Mouse (Mus musculus) cerebellum, postnatal 25 days (tissue): ENCODE results near the gene Meox1.
A peak's percentile ranks its signal among the peaks of the same experiment; 100 is the strongest.

ENCODE experiments used
- DNase-seq, 2 experiments: peaks; one replicate each; pipeline ENCODE4 v3.0.0; 2021; ENCODE audit warnings: mixed read lengths in 2 of 2

Meox1 gene

GRCm38 (mm10) chr11:101894204-101894603, at the start of gene Meox1:
Gene Meox1, minus strand, starts transcription at chr11:101894374.
- no peak for DNase-seq

GRCm38 (mm10) chr11:101943055-101943454, 48.9 kb upstream of the Meox1 start:
- DNase-seq, result peak; percentile 98 to 99

GRCm38 (mm10) chr11:101937108-101937507, 42.9 kb upstream of the Meox1 start:
- DNase-seq, result peak; percentile 61 to 69

GRCm38 (mm10) chr11:101936421-101936820, 42.2 kb upstream of the Meox1 start:
- no peak for DNase-seq

- DNase-seq, result no peak
Measured at GRCm38 (mm10) chr11:101935743-101936142, 41.6 kb upstream of the Meox1 start.

GRCm38 (mm10) chr11:101931978-101932377, 37.8 kb upstream of the Meox1 start:
- DNase-seq, result no peak

- peak; percentile 64 to 73 for DNase-seq
Measured at GRCm38 (mm10) chr11:101928030-101928762, 34.0 kb upstream of the Meox1 start.

GRCm38 (mm10) chr11:101926951-101927589, 32.9 kb upstream of the Meox1 start:
- DNase-seq, result no peak

GRCm38 (mm10) chr11:101925636-101926035, 31.5 kb upstream of the Meox1 start:
- DNase-seq, result no peak

GRCm38 (mm10) chr11:101924441-101924976, 30.3 kb upstream of the Meox1 start:
- no peak for DNase-seq

GRCm38 (mm10) chr11:101923988-101924387, 29.8 kb upstream of the Meox1 start:
- no peak for DNase-seq

- DNase-seq, result peak; percentile 51 to 61
Measured at GRCm38 (mm10) chr11:101921361-101921952, 27.3 kb upstream of the Meox1 start.

- peak; percentile 86 to 89 for DNase-seq
Measured at GRCm38 (mm10) chr11:101919660-101920059, 25.5 kb upstream of the Meox1 start.

GRCm38 (mm10) chr11:101918609-101919008, 24.4 kb upstream of the Meox1 start:
- DNase-seq, result no peak

- DNase-seq, result no peak
Measured at GRCm38 (mm10) chr11:101916772-101917171, 22.6 kb upstream of the Meox1 start.

- DNase-seq, result no peak
Measured at GRCm38 (mm10) chr11:101913591-101913990, 19.4 kb upstream of the Meox1 start.

GRCm38 (mm10) chr11:101911855-101912579, 17.8 kb upstream of the Meox1 start:
- DNase-seq, result peak in 1 of 2 experiments; percentile 61

GRCm38 (mm10) chr11:101910230-101910946, 16.2 kb upstream of the Meox1 start:
- peak; percentile 93 to 94 for DNase-seq

- DNase-seq, result no peak
Measured at GRCm38 (mm10) chr11:101908777-101909176, 14.6 kb upstream of the Meox1 start.

- peak; percentile 90 to 93 for DNase-seq
Measured at GRCm38 (mm10) chr11:101905115-101905514, 10.9 kb upstream of the Meox1 start.

- DNase-seq, result no peak
Measured at GRCm38 (mm10) chr11:101901309-101901708, 7.1 kb upstream of the Meox1 start.

- no peak for DNase-seq
Measured at GRCm38 (mm10) chr11:101898328-101898727, 4.2 kb upstream of the Meox1 start.
